Mouse (Mus musculus) gastrocnemius, postnatal 14 days (tissue): ENCODE results near the gene Chst13. TPM values are rescaled to one million over a fixed set of nuclear protein-coding genes. Genes with fewer than 3 reads are reported as not detected.

ENCODE experiments used
- DNase-seq: peaks from one replicate; pipeline ENCODE4 v3.0.0; 2021; ENCODE audit warnings: mixed read lengths
- intact Hi-C: fragments of 180-260 bp; cut with DNase I; formaldehyde crosslinking; loops from one replicate; pipeline ENCODE4 v1.15.1; 2025; ENCODE audit warnings: low total_unique reads
- total RNA-seq, 2 experiments: library from RNA; stranded (reverse); gene quantifications; 2 replicates each; pipeline ENCODE4 v1.2.3; 2021

Gene Chst13
- total RNA-seq, 2 experiments from 2014 or later: 0.44 to 0.82 TPM

GRCm38 (mm10) chr6:90324463-90324862 lies 522 bp downstream of the Chst13 start:
- no peak for DNase-seq
- intact Hi-C loops: loop anchor here (10.0 kb wide), 1 partner anchor 640 kb away; no protein-coding TSS in a partner anchor

- intact Hi-C loops: loop anchor here (10.0 kb wide), 1 partner anchor 639 kb away; no protein-coding TSS in a partner anchor
- no peak for DNase-seq
Observed at GRCm38 (mm10) chr6:90324026-90324425, 959 bp downstream of the Chst13 start.

GRCm38 (mm10) chr6:90321811-90322210 lies 3.2 kb downstream of the Chst13 start:
- DNase-seq: no peak
- intact Hi-C loops: loop anchor here (10.0 kb wide), 1 partner anchor 637 kb away; no protein-coding TSS in a partner anchor

GRCm38 (mm10) chr6:90320429-90320828 lies 4.6 kb downstream of the Chst13 start:
- intact Hi-C loops: loop anchor here (10.0 kb wide), 1 partner anchor 636 kb away; no protein-coding TSS in a partner anchor

GRCm38 (mm10) chr6:90319475-90320191 lies 5.4 kb downstream of the Chst13 start:
- intact Hi-C loops: loop anchor here (10.0 kb wide), 1 partner anchor 635 kb away; no protein-coding TSS in a partner anchor
- DNase-seq: peak; percentile 32

More at GRCm38 (mm10) chr6:90320429-90320828, 4.6 kb downstream of the Chst13 start:
- DNase-seq: no peak

- DNase-seq: no peak
- intact Hi-C loops: no loop called here
Observed at GRCm38 (mm10) chr6:90319019-90319418, 6.0 kb downstream of the Chst13 start.

GRCm38 (mm10) chr6:90317510-90318258 lies 7.3 kb downstream of the Chst13 start:
- no peak for DNase-seq
- intact Hi-C loops: no loop called here

- no peak for DNase-seq
- intact Hi-C loops: no loop called here
Observed at GRCm38 (mm10) chr6:90315961-90316360, 9.0 kb downstream of the Chst13 start.

- intact Hi-C loops: no loop called here
- DNase-seq: no peak
Observed at GRCm38 (mm10) chr6:90308839-90309778, 15.9 kb downstream of the Chst13 start.

GRCm38 (mm10) chr6:90306315-90306975 lies 18.5 kb downstream of the Chst13 start:
- intact Hi-C loops: no loop called here
- no peak for DNase-seq

- no peak for DNase-seq
- intact Hi-C loops: no loop called here
Observed at GRCm38 (mm10) chr6:90300919-90301318, 24.1 kb downstream of the Chst13 start, which contains the start of gene BC048671. BC048671 (plus strand) TSS chr6:90301219.

- intact Hi-C loops: no loop called here
- no peak for DNase-seq
Observed at GRCm38 (mm10) chr6:90288265-90288664, 36.7 kb downstream of the Chst13 start.

Other genes starting within 250 kb of the Chst13 start
- gene Vmn1r49, start 246.7 kb downstream of the Chst13 start, total RNA-seq: not detected
- not detected for gene Vmn1r50, start 223.8 kb downstream of the Chst13 start, total RNA-seq
- not detected for gene Vmn1r51, start 202.6 kb downstream of the Chst13 start, total RNA-seq
- not detected for gene Vmn1r52, start 150.4 kb downstream of the Chst13 start, total RNA-seq
- not detected for gene V1ra8, start 122.4 kb downstream of the Chst13 start, total RNA-seq
- gene Vmn1r53, start 100.7 kb downstream of the Chst13 start, total RNA-seq: not detected
- gene Vmn1r54, start 78.9 kb downstream of the Chst13 start, total RNA-seq: not detected
- gene BC048671, start 24.0 kb downstream of the Chst13 start, total RNA-seq: not detected
- gene Uroc1, start 8.1 kb upstream of the Chst13 start, total RNA-seq: not detected
- gene Zxdc, start 44.3 kb upstream of the Chst13 start, total RNA-seq: 10 to 100 TPM; 12.0 to 13.6 TPM
- under 1 TPM; 0.29 to 0.84 TPM for gene Cfap100, start 103.6 kb upstream of the Chst13 start, total RNA-seq
- gene Klf15, start 137.4 kb upstream of the Chst13 start, total RNA-seq: 10 to 100 TPM; 15.2 to 39.8 TPM
- gene Aldh1l1, start 161.2 kb upstream of the Chst13 start, total RNA-seq: 1 to 10 TPM; 3.0 to 6.8 TPM